Mouse (Mus musculus) neural tube, embryonic 12.5 days (tissue): ENCODE data around the gene Olfr691. TPM values are rescaled to one million over a fixed set of nuclear protein-coding genes. Genes with fewer than 3 reads are reported as not detected.
A peak's percentile ranks its signal among the peaks of the same experiment; 100 is the strongest.
"Not testable (repeated sequence)": the region's sequence is repeated elsewhere in the genome, so short reads cannot be mapped to it uniquely, and the experiment has no call there.

Experiments used
- ATAC-seq: fragments of 200-750 bp; cut with Nextera tagmentation; 2 replicates; pipeline ENCODE4 v1.8.0; 2017; ENCODE audit warnings: low read depth, mild to moderate bottlenecking, moderate TSS enrichment, moderate library complexity; ENCODE audit not compliant: low FRiP score
- H3K27ac ChIP-seq: fragments of 300-500 bp; sonication (generic); 2 replicates; pipeline ENCODE4 v1.5.1; 2016
- H3K27me3 ChIP-seq: fragments of 300-500 bp; sonication (generic); replicated peaks from 2 replicates; pipeline ENCODE4 v1.6.1; 2016; ENCODE audit warnings: mild to moderate bottlenecking
- H3K36me3 ChIP-seq: fragments of 300-500 bp; sonication (generic); 2 replicates; pipeline ENCODE4 v1.6.1; 2016; ENCODE audit warnings: mild to moderate bottlenecking
- H3K4me1 ChIP-seq: fragments of 300-500 bp; sonication (generic); 2 replicates; pipeline ENCODE4 v1.6.1; 2016
- H3K4me2 ChIP-seq: fragments of 300-500 bp; sonication (generic); replicated peaks from 2 replicates; pipeline ENCODE4 v1.6.1; 2016; ENCODE audit warnings: mild to moderate bottlenecking
- H3K4me3 ChIP-seq: fragments of 300-500 bp; sonication (generic); 2 replicates; pipeline ENCODE4 v1.5.1; 2016
- H3K9ac ChIP-seq: fragments of 300-500 bp; sonication (generic); 2 replicates; pipeline ENCODE4 v1.6.1; 2016; ENCODE audit warnings: mild to moderate bottlenecking
- H3K9me3 ChIP-seq: fragments of 300-500 bp; sonication (generic); 2 replicates; pipeline ENCODE4 v1.6.1; 2016; ENCODE audit warnings: mild to moderate bottlenecking
- WGBS: fragments of 180-500 bp; shearing (Covaris S2); methylation state at CpG from one replicate; pipeline ENCODE4 v1.1.7; 2016; 5-methylcytosine and 5-hydroxymethylcytosine counted together
- polyA plus RNA-seq: library from polyadenylated mRNA; unstranded; fragments of >200 nt; fragmentation: Nextera tagmentation; extraction: Ambion mirVana; gene quantifications from 2 replicates; pipeline ENCODE4 v1.2.1, GENCODE M21; 2016

Olfr691 gene
- polyA plus RNA-seq, result 0.34 TPM in 1 of 2 replicates, not detected in the other

- no peak within 1 kb of the TSS for H3K27ac ChIP-seq
- no peak within 1 kb of the TSS for H3K4me3 ChIP-seq
- H3K27me3 ChIP-seq, result no peaks in the 10 kb centered on the region
- no peaks in the 10 kb centered on the region for H3K9me3 ChIP-seq
- no peak within 1 kb of the TSS for H3K4me2 ChIP-seq
- H3K9ac ChIP-seq, result no peak within 1 kb of the TSS
- no peak for ATAC-seq
- 58% methylated on average over 1 of the region's 1 CpGs for WGBS
- H3K4me1 ChIP-seq, result no peaks in the 10 kb centered on the region
- no peaks in the 10 kb centered on the region for H3K36me3 ChIP-seq
These were observed at the start of gene Olfr691 for GRCm38 (mm10) chr7:105342170-105342569. Gene Olfr691 (minus strand): TSS chr7:105342270.

GRCm38 (mm10) chr7:105390236-105390635 lies 48.2 kb upstream of the Olfr691 start:
- ATAC-seq, result no peak
- Histone ChIP-seq H3K27me3 (no peaks in the 10 kb centered on the region), H3K4me3 (no peak overlapping the region), H3K27ac (no peak overlapping the region), H3K9ac (no peak overlapping the region), H3K4me2 (no peak overlapping the region), H3K9me3 (no peaks in the 10 kb centered on the region), H3K36me3 (peaks cover 48% of the 10 kb centered on the region), H3K4me1 (no peaks in the 10 kb centered on the region)
- WGBS, result 87% methylated on average over 2 of the region's 2 CpGs

GRCm38 (mm10) chr7:105387696-105388095 lies 45.6 kb upstream of the Olfr691 start:
- H3K4me1 ChIP-seq, result no peaks in the 10 kb centered on the region
- H3K9ac ChIP-seq, result no peak overlapping the region
- H3K27me3 ChIP-seq, result no peaks in the 10 kb centered on the region
- no peak overlapping the region for H3K4me2 ChIP-seq
- H3K4me3 ChIP-seq, result no peak overlapping the region
- peaks cover 72% of the 10 kb centered on the region for H3K36me3 ChIP-seq
- no peak overlapping the region for H3K27ac ChIP-seq
- WGBS, result 96% methylated on average over 2 of the region's 2 CpGs
- no peak for ATAC-seq
- no peaks in the 10 kb centered on the region for H3K9me3 ChIP-seq

GRCm38 (mm10) chr7:105380329-105380728 lies 38.3 kb upstream of the Olfr691 start:
- Histone ChIP-seq H3K4me1 (no peaks in the 10 kb centered on the region), H3K9me3 (no peaks in the 10 kb centered on the region), H3K27me3 (no peaks in the 10 kb centered on the region), H3K36me3 (peaks cover 76% of the 10 kb centered on the region), H3K27ac (no peak overlapping the region), H3K4me3 (no peak overlapping the region), H3K4me2 (no peak overlapping the region), H3K9ac (no peak overlapping the region)
- no peak for ATAC-seq
- WGBS, result 97% methylated on average over 3 of the region's 3 CpGs

- no peaks in the 10 kb centered on the region for H3K9me3 ChIP-seq
- H3K27ac ChIP-seq, result no peak within 1 kb of the TSS
- no peak within 1 kb of the TSS for H3K9ac ChIP-seq
- WGBS, result 87% methylated on average over 1 of the region's 1 CpGs
- no peak within 1 kb of the TSS for H3K4me3 ChIP-seq
- H3K36me3 ChIP-seq, result peaks cover 59% of the 10 kb centered on the region
- ATAC-seq, result no peak
- H3K27me3 ChIP-seq, result no peaks in the 10 kb centered on the region
- no peak within 1 kb of the TSS for H3K4me2 ChIP-seq
- no peaks in the 10 kb centered on the region for H3K4me1 ChIP-seq
These were observed 32.8 kb upstream of the Olfr691 start, which contains the start of gene Gm5901 for GRCm38 (mm10) chr7:105374866-105375265. Gene Gm5901 (plus strand): TSS chr7:105375038.

- no peaks in the 10 kb centered on the region for H3K27me3 ChIP-seq
- 95% methylated on average over 3 of the region's 3 CpGs for WGBS
- no peak overlapping the region for H3K9ac ChIP-seq
- no peak overlapping the region for H3K4me3 ChIP-seq
- H3K36me3 ChIP-seq, result peaks cover 50% of the 10 kb centered on the region
- H3K27ac ChIP-seq, result no peak overlapping the region
- H3K9me3 ChIP-seq, result no peaks in the 10 kb centered on the region
- H3K4me1 ChIP-seq, result no peaks in the 10 kb centered on the region
- no peak overlapping the region for H3K4me2 ChIP-seq
- ATAC-seq, result no peak
These were observed 31.9 kb upstream of the Olfr691 start for GRCm38 (mm10) chr7:105373976-105374375.

- no peak for ATAC-seq
- Histone ChIP-seq H3K9me3 (no peaks in the 10 kb centered on the region), H3K9ac (no peak overlapping the region), H3K4me3 (no peak overlapping the region), H3K4me1 (no peaks in the 10 kb centered on the region), H3K27ac (no peak overlapping the region), H3K27me3 (no peaks in the 10 kb centered on the region), H3K36me3 (peaks cover 46% of the 10 kb centered on the region), H3K4me2 (no peak overlapping the region)
- 95% methylated on average over 4 of the region's 4 CpGs for WGBS
These were observed 31.4 kb upstream of the Olfr691 start for GRCm38 (mm10) chr7:105373509-105373908.

GRCm38 (mm10) chr7:105372912-105373311 lies 30.8 kb upstream of the Olfr691 start:
- no peaks in the 10 kb centered on the region for H3K27me3 ChIP-seq
- WGBS, result 78% methylated on average over 1 of the region's 1 CpGs
- H3K9me3 ChIP-seq, result no peaks in the 10 kb centered on the region
- peaks cover 40% of the 10 kb centered on the region for H3K36me3 ChIP-seq
- no peak overlapping the region for H3K9ac ChIP-seq
- no peak for ATAC-seq
- no peak overlapping the region for H3K27ac ChIP-seq
- H3K4me2 ChIP-seq, result no peak overlapping the region
- H3K4me3 ChIP-seq, result no peak overlapping the region
- H3K4me1 ChIP-seq, result no peaks in the 10 kb centered on the region

GRCm38 (mm10) chr7:105368521-105368920 lies 26.5 kb upstream of the Olfr691 start:
- Histone ChIP-seq H3K4me2 (no peak overlapping the region), H3K9me3 (no peaks in the 10 kb centered on the region), H3K27me3 (no peaks in the 10 kb centered on the region), H3K9ac (no peak overlapping the region), H3K36me3 (peaks cover 15% of the 10 kb centered on the region), H3K4me3 (no peak overlapping the region), H3K4me1 (no peaks in the 10 kb centered on the region), H3K27ac (no peak overlapping the region)
- no peak for ATAC-seq
- WGBS, result 90% methylated on average over 4 of the region's 4 CpGs

- Histone ChIP-seq H3K4me1 (no peaks in the 10 kb centered on the region), H3K9me3 (no peaks in the 10 kb centered on the region), H3K4me3 (no peak within 1 kb of the TSS), H3K27ac (no peak within 1 kb of the TSS), H3K4me2 (no peak within 1 kb of the TSS), H3K27me3 (no peaks in the 10 kb centered on the region), H3K9ac (no peak within 1 kb of the TSS), H3K36me3 (peaks cover 11% of the 10 kb centered on the region)
- WGBS, result 98% methylated on average over 1 of the region's 1 CpGs
- ATAC-seq, result no peak
These were observed 25.9 kb upstream of the Olfr691 start, which contains the start of gene Olfr692 for GRCm38 (mm10) chr7:105367930-105368329. Gene Olfr692 (plus strand): TSS chr7:105368230.

- ATAC-seq, result no peak
- Histone ChIP-seq H3K9me3 (no peaks in the 10 kb centered on the region), H3K27me3 (no peaks in the 10 kb centered on the region), H3K27ac (no peak overlapping the region), H3K36me3 (peaks cover 8% of the 10 kb centered on the region), H3K9ac (no peak overlapping the region), H3K4me1 (no peaks in the 10 kb centered on the region), H3K4me3 (no peak overlapping the region), H3K4me2 (no peak overlapping the region)
- WGBS, result 87% methylated on average over 5 of the region's 5 CpGs
These were observed 25.2 kb upstream of the Olfr691 start for GRCm38 (mm10) chr7:105367268-105367667.

GRCm38 (mm10) chr7:105361713-105362112 lies 19.6 kb upstream of the Olfr691 start:
- ATAC-seq, result no peak
- Histone ChIP-seq H3K4me2 (no peak overlapping the region), H3K27ac (no peak overlapping the region), H3K36me3 (no peaks in the 10 kb centered on the region), H3K9ac (no peak overlapping the region), H3K9me3 (no peaks in the 10 kb centered on the region), H3K4me3 (no peak overlapping the region), H3K27me3 (no peaks in the 10 kb centered on the region), H3K4me1 (no peaks in the 10 kb centered on the region)
- 84% methylated on average over 2 of the region's 2 CpGs for WGBS

GRCm38 (mm10) chr7:105356487-105356886 lies 14.4 kb upstream of the Olfr691 start:
- not testable (repeated sequence) for H3K9me3 ChIP-seq, H3K4me1 ChIP-seq, H3K4me2 ChIP-seq, H3K27ac ChIP-seq, H3K36me3 ChIP-seq, H3K27me3 ChIP-seq, H3K4me3 ChIP-seq, H3K9ac ChIP-seq
- 89% methylated on average over 1 of the region's 2 CpGs for WGBS
- peak; percentile 97 for ATAC-seq
